Mouse (Mus musculus) megakaryocyte, embryonic 14.5 days (primary cell): ENCODE measurements at regions not wholly inside any gene's neighbourhood (a gene's known extent, or its start where the extent isn't known, plus 50 kb on each side); places are given as distances from the start of the nearest gene placed in this dataset.
A peak's percentile ranks its signal among the peaks of the same experiment; 100 is the strongest.

ENCODE experiments used
- H3K27me3 ChIP-seq: replicated peaks from 2 replicates; pipeline ENCODE3; 2012; ENCODE audit warnings: inconsistent platforms
- H3K36me3 ChIP-seq: replicated peaks from 2 replicates; pipeline ENCODE3; 2012; ENCODE audit warnings: low read length, inconsistent platforms, mixed read lengths
- H3K4me1 ChIP-seq: 2 replicates; pipeline ENCODE4 v1.6.1; 2012; ENCODE audit warnings: inconsistent platforms
- H3K4me3 ChIP-seq: replicated peaks from 2 replicates; pipeline ENCODE3; 2012; ENCODE audit warnings: moderate library complexity, mild to moderate bottlenecking, inconsistent platforms
- H3K9me3 ChIP-seq: 2 replicates; pipeline ENCODE4 v1.6.1; 2012; ENCODE audit warnings: inconsistent platforms
- FLI1 ChIP-seq: IDR thresholded peaks from 2 replicates; pipeline ENCODE4 v1.6.1; 2012; ENCODE audit warnings: low read length, inconsistent platforms, mixed read lengths
- GATA1 ChIP-seq: IDR thresholded peaks from 3 replicates; pipeline ENCODE4 v1.6.1; 2012; ENCODE audit warnings: mixed read lengths, low read length, inconsistent platforms, borderline replicate concordance

DNA sequence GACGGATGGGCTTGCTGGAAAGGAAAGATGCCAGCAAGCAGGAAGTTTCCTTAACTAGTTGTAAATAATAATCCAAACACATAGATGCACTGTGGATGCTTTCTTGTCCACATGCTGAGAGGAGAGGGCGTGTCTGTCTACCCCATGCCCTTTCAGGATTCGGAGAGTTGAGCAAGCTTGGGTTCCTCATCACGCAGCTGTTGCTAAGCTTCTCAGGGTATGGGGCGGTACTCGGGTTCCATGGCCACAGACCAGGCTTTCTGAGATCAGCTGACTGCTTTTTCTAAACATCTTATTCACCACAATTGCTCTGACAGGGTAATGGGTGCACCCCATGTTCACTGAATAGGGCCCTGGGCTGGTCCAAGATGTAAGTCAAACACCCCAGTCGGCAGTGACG is 310.2 kb upstream of the Jarid2 start:
- TF ChIP-seq FLI1 (no peak), GATA1 (no peak)
- H3K4me1 ChIP-seq, result peaks cover 95% of the 10 kb centered on the region

DNA sequence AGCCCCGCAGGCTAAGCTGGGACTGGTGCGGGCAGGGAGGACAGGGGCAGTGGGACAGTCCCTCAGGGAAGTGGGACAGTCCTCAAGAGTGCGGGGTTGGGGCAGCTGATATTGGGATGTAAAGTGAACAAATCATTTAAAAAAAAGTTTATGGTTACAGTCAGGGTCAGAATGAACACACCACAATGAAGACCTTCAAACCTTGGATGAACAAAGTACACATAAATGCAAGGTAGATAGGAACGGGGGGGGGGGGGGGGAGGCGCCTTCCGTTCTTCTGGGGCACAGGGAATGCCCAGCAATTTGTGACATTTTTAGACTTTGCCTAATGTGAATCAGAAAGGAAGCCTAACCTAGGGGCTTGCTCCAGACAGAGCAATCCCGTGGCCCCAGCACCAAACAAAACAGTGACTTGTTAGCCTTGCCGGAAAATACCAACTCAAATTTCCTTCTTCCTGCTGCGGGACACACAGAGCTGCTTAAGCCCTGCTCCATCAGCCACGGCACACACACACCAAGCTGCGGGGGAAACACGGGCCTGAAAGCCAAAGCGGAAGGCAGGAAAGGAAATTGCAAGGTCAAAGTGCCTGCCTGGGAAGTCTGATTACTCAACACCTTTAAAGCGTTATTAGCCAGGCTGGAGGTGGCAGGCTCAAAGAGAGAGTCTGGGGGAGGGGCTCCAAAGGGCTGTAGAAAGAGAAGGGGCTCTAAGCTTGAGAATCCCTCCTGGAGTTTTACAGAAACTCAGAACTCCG is 309.6 kb upstream of the Jarid2 start:
- Histone ChIP-seq H3K9me3 (peaks cover 10% of the 10 kb centered on the region), H3K36me3 (peaks cover 12% of the 10 kb centered on the region), H3K4me1 (peaks cover 91% of the 10 kb centered on the region), H3K4me3 (peak overlapping the region; percentile 67), H3K27me3 (no peaks in the 10 kb centered on the region)
- no peak for TF ChIP-seq FLI1
- TF ChIP-seq GATA1, result no peak

More for the DNA sequence above, 310.2 kb upstream of the Jarid2 start:
- Histone ChIP-seq H3K27me3 (no peaks in the 10 kb centered on the region), H3K36me3 (peaks cover 12% of the 10 kb centered on the region), H3K9me3 (peaks cover 10% of the 10 kb centered on the region), H3K4me3 (peak overlapping the region; percentile 74)

GRCm38 (mm10) chr13:44420227-44420592 is 309.1 kb upstream of the Jarid2 start:
- Histone ChIP-seq H3K27me3 (no peaks in the 10 kb centered on the region), H3K4me1 (peaks cover 91% of the 10 kb centered on the region), H3K9me3 (peaks cover 10% of the 10 kb centered on the region), H3K36me3 (peaks cover 12% of the 10 kb centered on the region), H3K4me3 (no peak overlapping the region)
- no peak for TF ChIP-seq FLI1
- TF ChIP-seq GATA1, result no peak

DNA sequence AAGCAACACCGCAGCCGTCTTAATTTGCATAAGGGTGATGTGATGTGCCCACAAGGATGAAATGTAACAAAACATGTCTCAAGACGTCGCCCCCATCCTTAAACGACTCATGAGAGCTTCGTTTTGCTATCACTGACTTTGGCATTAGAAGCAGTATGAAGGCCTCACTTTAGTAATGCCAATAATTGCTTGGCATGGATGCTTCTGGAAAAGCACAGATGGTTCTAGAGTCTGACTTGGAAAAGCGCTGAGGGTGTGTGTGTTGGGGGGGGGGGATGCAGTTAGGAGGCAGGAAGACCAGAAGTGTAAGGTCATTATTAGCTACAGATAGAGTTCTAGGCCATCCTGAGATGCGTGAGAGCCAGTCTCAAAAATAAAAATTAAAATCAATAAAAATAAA is 308.3 kb upstream of the Jarid2 start:
- H3K9me3 ChIP-seq, result peaks cover 10% of the 10 kb centered on the region
- TF ChIP-seq FLI1 (no peak), GATA1 (no peak)
- H3K4me3 ChIP-seq, result no peak overlapping the region
- H3K36me3 ChIP-seq, result peaks cover 12% of the 10 kb centered on the region
- peaks cover 85% of the 10 kb centered on the region for H3K4me1 ChIP-seq
- H3K27me3 ChIP-seq, result no peaks in the 10 kb centered on the region

- Histone ChIP-seq H3K36me3 (peaks cover 12% of the 10 kb centered on the region), H3K27me3 (no peaks in the 10 kb centered on the region), H3K9me3 (peaks cover 10% of the 10 kb centered on the region), H3K4me1 (peaks cover 80% of the 10 kb centered on the region), H3K4me3 (no peak overlapping the region)
- no peak for TF ChIP-seq FLI1
These were observed 307.8 kb upstream of the Jarid2 start for GRCm38 (mm10) chr13:44421426-44421825.

- Histone ChIP-seq H3K27me3 (no peaks in the 10 kb centered on the region), H3K9me3 (peaks cover 10% of the 10 kb centered on the region), H3K4me1 (peaks cover 75% of the 10 kb centered on the region), H3K4me3 (no peak overlapping the region), H3K36me3 (peaks cover 12% of the 10 kb centered on the region)
- no peak for TF ChIP-seq GATA1
- TF ChIP-seq FLI1, result no peak
These were observed 307.4 kb upstream of the Jarid2 start for GRCm38 (mm10) chr13:44421922-44422321.

- no peak for TF ChIP-seq FLI1
- no peak for TF ChIP-seq GATA1
These were observed 298.8 kb upstream of the Jarid2 start for GRCm38 (mm10) chr13:44430492-44430891.

DNA sequence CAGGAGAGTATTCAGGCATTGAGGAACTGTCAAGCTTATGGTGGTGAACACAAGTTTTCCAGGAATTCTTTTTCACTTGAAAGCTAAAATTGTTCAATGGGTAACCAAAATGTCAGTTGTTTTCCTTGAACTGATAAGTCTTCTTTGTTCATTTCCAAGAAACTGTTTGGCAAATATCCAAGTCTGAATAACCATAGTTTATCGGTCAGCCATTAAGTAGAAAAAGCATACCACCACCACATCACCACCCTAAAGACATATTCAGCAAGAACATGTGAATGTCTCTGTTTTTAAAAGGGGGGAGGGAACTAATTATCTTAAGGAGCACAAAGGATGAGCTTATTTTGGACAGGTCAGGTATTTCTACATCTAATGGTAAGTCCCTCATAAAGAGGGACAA is 291.6 kb upstream of the Jarid2 start:
- Histone ChIP-seq H3K36me3 (peaks cover 8% of the 10 kb centered on the region), H3K27me3 (no peaks in the 10 kb centered on the region), H3K4me3 (no peak overlapping the region), H3K4me1 (peaks cover 80% of the 10 kb centered on the region), H3K9me3 (no peaks in the 10 kb centered on the region)
- TF ChIP-seq GATA1, result no peak
- TF ChIP-seq FLI1, result no peak

More at GRCm38 (mm10) chr13:44430492-44430891, 298.8 kb upstream of the Jarid2 start:
- no peak overlapping the region for H3K4me3 ChIP-seq
- H3K36me3 ChIP-seq, result peaks cover 32% of the 10 kb centered on the region
- peaks cover 55% of the 10 kb centered on the region for H3K4me1 ChIP-seq
- no peaks in the 10 kb centered on the region for H3K27me3 ChIP-seq
- peaks cover 10% of the 10 kb centered on the region; the same call in 1 of the 2 replicates for H3K9me3 ChIP-seq

- H3K4me3 ChIP-seq, result no peak overlapping the region
- TF ChIP-seq GATA1 (no peak), FLI1 (no peak)
- peaks cover 8% of the 10 kb centered on the region for H3K36me3 ChIP-seq
- H3K9me3 ChIP-seq, result peaks cover 7% of the 10 kb centered on the region
- H3K27me3 ChIP-seq, result no peaks in the 10 kb centered on the region
- peaks cover 83% of the 10 kb centered on the region for H3K4me1 ChIP-seq
These were observed 288.2 kb upstream of the Jarid2 start for GRCm38 (mm10) chr13:44441061-44441460.

- Histone ChIP-seq H3K36me3 (peaks cover 37% of the 10 kb centered on the region), H3K4me1 (peaks cover 74% of the 10 kb centered on the region), H3K27me3 (no peaks in the 10 kb centered on the region), H3K4me3 (no peak overlapping the region), H3K9me3 (peaks cover 11% of the 10 kb centered on the region)
- TF ChIP-seq FLI1 (no peak), GATA1 (no peak)
These were observed 280.0 kb upstream of the Jarid2 start for GRCm38 (mm10) chr13:44449216-44449830.
